Mouse (Mus musculus): ENCODE data around the gene Dctn2. TPM values are rescaled to one million over a fixed set of nuclear protein-coding genes. Genes with fewer than 3 reads are reported as not detected.

Gene Dctn2
- total and polyA plus RNA-seq, 3 experiments, result 240 to 297 TPM; not detected in 1

DNA sequence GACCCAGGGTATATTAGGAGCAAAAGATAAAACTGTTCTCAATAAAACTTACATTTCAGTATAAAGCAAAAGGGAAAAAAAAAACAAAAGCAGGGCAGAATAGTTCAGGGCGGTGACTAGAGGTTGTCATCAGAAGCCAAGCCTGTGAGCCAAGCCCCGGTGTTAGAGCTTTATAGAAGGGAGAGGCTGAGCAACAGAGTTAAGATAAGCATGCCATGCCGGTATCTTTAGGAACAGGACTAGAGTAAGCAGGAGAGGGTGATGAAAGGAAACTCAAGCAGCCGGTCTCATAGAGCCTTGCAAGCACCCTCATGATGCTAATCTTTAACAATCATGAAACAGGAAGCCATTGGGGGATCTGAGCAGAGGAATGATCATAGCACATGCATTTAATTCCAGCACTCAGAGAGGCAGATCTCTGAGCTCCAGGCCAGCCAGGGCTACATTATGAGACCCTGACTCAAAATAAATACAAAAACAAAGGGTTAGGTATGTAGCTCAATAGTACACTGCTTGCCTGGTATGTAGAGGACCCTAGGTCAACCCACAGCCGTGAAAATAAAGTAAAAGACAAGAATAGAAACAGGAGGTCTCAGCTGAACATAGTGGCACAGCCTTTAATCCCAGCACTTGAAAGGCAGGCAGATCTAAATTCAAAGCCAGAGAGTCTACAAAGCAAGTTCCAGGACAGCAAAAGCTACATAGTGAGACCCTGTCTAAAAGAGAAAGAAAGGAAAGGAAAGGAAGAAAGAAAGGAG, 25.9 kb downstream of the Dctn2 start:
- Histone ChIP-seq H3K9ac (ENCODE audit: control insufficient read depth, low read depth, low read length, poor library complexity, severe bottlenecking) (peak overlapping the region; percentile 92), H3K4me1 (ENCODE audit: control insufficient read depth in 1 of 2, insufficient read depth in 2 of 2, low read length in 2 of 2) (peaks cover 0 to 23% of the 10 kb centered on the region in 2 experiments; a peak in 2 of 4 replicates), H3K79me2 (ENCODE audit: control insufficient read depth, insufficient read depth, low read length, poor library complexity) (peaks cover 53% of the 10 kb centered on the region), H3K4me3 (ENCODE audit: control insufficient read depth in 1 of 2, insufficient read depth in 1 of 2, low read depth in 2 of 2, low read length in 2 of 2) (peak overlapping the region; percentile 55 to 88), H3K9me3 (replicated peaks; ENCODE audit: insufficient read depth, low read length) (no peaks in the 10 kb centered on the region), H3K27me3 (ENCODE audit: control insufficient read depth in 1 of 2, insufficient read depth in 2 of 2, low read length in 2 of 2) (no peaks in the 10 kb centered on the region), H3K36me3 (ENCODE audit: control insufficient read depth in 1 of 2, insufficient read depth in 2 of 2, low read length in 2 of 2) (peaks cover 18% of the 10 kb centered on the region in 2 experiments), H3K27ac (ENCODE audit: control insufficient read depth, low read depth, low read length) (peak overlapping the region; percentile 97)
- DNase-seq (ENCODE audit: low read depth, low spot score), result peak; percentile 92
- TF ChIP-seq MAZ (IDR thresholded peaks at IDR 0.05; ENCODE audit: low read depth, low read length) (no peak), ZKSCAN1 (IDR thresholded peaks at IDR 0.05; ENCODE audit: low read depth, low read length) (no peak), E2F4 (IDR thresholded peaks at IDR 0.05; ENCODE audit: borderline replicate concordance, low read depth, low read length) (no peak), SIN3A (IDR thresholded peaks at IDR 0.05; ENCODE audit: low read length) (peak; percentile 92), NELFE (IDR thresholded peaks at IDR 0.05; ENCODE audit: low read depth, low read length) (0 out of 2 replicates have a peak, but pooled peaks have one; percentile 34), KAT2A (conservative IDR thresholded peaks at IDR 0.05; ENCODE audit: low read depth, low read length) (no peak; the same call in 1 of the 2 replicates), ZNF384 (IDR thresholded peaks at IDR 0.05; ENCODE audit: low read depth, low read length) (peak; percentile 80), SMC3 (IDR thresholded peaks at IDR 0.05; ENCODE audit: low read depth, low read length) (peak; percentile 7; the same call in 1 of the 2 replicates), MEF2A (IDR thresholded peaks at IDR 0.05; ENCODE audit: extremely low read depth, insufficient replicate concordance, low read depth, low read length, poor library complexity, severe bottlenecking) (no peak), CTCF (IDR thresholded peaks at IDR 0.05 in 2 of 3, conservative IDR thresholded peaks at IDR 0.05 in 1 of 3; ENCODE audit: control insufficient read depth in 1 of 3, insufficient read depth in 1 of 3, low read depth in 2 of 3, low read length in 3 of 3, poor library complexity in 1 of 3, severe bottlenecking in 1 of 3) (no peak), MAFK (IDR thresholded peaks at IDR 0.05; ENCODE audit: borderline replicate concordance, low read depth, low read length) (0 out of 2 replicates have a peak, but pooled peaks have one; percentile 11), ZC3H11A (IDR thresholded peaks at IDR 0.05; ENCODE audit: low read depth, low read length) (no peak), UBTF (IDR thresholded peaks at IDR 0.05; ENCODE audit: borderline replicate concordance, insufficient read depth, low read depth, low read length) (no peak), NRF1 (IDR thresholded peaks at IDR 0.05; ENCODE audit: insufficient read depth, low read depth, low read length, poor library complexity, severe bottlenecking) (no peak), MYC (IDR thresholded peaks at IDR 0.05; ENCODE audit: low read depth, low read length) (peak; percentile 86), ELF1 (IDR thresholded peaks at IDR 0.05; ENCODE audit: low read depth, low read length) (no peak), POLR2AphosphoS5 (IDR thresholded peaks at IDR 0.05; ENCODE audit: borderline replicate concordance, low read depth, low read length) (no peak), POLR2AphosphoS2 (IDR thresholded peaks at IDR 0.05; ENCODE audit: low read length) (peak; percentile 92), RAD21 (IDR thresholded peaks at IDR 0.05; ENCODE audit: low read depth, low read length) (no peak), MAX (IDR thresholded peaks at IDR 0.05; ENCODE audit: low read length) (0 out of 2 replicates have a peak, but pooled peaks have one; percentile 45), POLR2A (IDR thresholded peaks at IDR 0.05; ENCODE audit: control insufficient read depth in 1 of 2, insufficient read depth in 1 of 2, low read depth in 1 of 2, low read length in 2 of 2, poor library complexity in 1 of 2) (peak in 1 of 2 experiments; percentile 56; a peak in 2 of 4 replicates), CHD2 (IDR thresholded peaks at IDR 0.05; ENCODE audit: low read length) (no peak), USF1 (IDR thresholded peaks at IDR 0.05; ENCODE audit: low read depth, low read length) (no peak), GABPA (IDR thresholded peaks at IDR 0.05; ENCODE audit: low read depth, low read length) (no peak), TAL1 (IDR thresholded peaks at IDR 0.05; ENCODE audit: low read length) (peak; percentile 81), ETS1 (IDR thresholded peaks at IDR 0.05; ENCODE audit: low read depth, low read length) (peak; percentile 84), TCF12 (IDR thresholded peaks at IDR 0.05; ENCODE audit: low read depth, low read length) (peak; percentile 83), JUND (IDR thresholded peaks at IDR 0.05; ENCODE audit: low read depth, low read length) (no peak), CHD1 (IDR thresholded peaks at IDR 0.05; ENCODE audit: low read depth, low read length) (peak; percentile 96), MXI1 (IDR thresholded peaks at IDR 0.05; ENCODE audit: low read depth, low read length) (peak; percentile 88), HCFC1 (IDR thresholded peaks at IDR 0.05; ENCODE audit: low read depth, low read length) (0 out of 2 replicates have a peak, but pooled peaks have one; percentile 31), EP300 (IDR thresholded peaks at IDR 0.05; ENCODE audit: low read depth in 1 of 2, low read length in 2 of 2) (peak; percentile 64 to 75), GATA1 (IDR thresholded peaks at IDR 0.05; ENCODE audit: low read depth, low read length) (peak; percentile 90), USF2 (IDR thresholded peaks at IDR 0.05; ENCODE audit: borderline replicate concordance in 1 of 2, insufficient read depth in 1 of 2, low read depth in 1 of 2, low read length in 2 of 2) (no peak), MYB (IDR thresholded peaks at IDR 0.05; ENCODE audit: low read depth, low read length) (no peak), TBP (IDR thresholded peaks at IDR 0.05; ENCODE audit: low read depth, low read length) (peak; percentile 77)

Measured in MEL (cell line).